Mouse (Mus musculus): ENCODE measurements around the gene Asphd2.

Asphd2 gene

DNA sequence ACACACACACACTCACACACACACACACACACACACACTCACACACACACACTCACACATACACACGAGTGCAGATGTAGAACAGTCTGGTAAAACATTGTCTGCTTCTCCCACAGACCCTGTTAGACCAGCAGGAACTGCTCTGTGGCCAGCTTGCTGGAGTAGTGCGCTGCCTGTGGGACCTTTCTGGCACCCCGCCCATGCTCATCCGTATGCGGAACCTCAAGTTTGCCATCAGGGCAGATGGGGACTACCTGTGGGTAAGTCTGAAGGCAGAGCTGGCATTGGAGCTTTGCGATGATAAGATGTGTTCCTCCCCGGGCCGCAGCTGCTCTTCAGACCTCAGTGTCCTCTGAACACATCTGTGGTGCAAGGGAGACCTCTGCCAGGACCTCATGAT lies 45.5 kb downstream of the Asphd2 start:
- no peak for ATAC-seq (ENCODE audit: low TSS enrichment)

DNA sequence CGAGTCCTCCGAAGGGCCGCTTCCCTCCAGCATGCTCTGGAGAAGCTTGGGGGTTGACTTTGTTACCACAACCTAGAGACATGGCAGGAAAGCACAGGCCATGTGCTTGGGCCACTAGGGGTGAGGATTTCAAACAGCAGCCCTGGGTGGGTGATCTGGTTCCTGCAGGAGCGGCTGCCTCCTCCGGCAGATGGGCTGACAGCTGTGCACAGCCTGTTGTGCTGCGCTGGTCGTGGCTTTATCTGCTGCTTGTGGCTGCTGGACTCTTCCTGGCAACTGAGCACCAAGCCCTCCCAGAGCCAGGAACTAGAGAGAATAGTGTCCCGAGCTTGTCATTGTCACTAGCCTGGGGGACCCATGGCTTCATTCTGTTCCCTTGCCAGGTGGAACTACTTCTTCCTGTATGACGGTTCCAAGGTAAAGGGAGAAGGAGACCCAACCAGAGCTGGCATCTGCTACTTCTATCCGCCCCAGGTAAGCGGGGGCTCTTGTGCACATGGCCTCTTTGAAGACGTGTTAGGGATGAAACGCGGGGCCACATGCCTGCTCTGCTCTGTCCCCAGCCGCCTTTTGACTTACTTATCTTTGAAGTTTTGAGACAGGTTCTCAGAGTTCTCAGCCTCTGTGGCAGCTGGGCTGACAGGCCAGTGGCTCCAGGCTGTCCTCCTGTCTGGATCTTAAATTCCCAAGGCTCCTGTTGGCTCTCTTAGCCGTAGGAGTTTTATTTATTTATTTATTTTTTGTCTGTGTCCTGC lies 48.3 kb downstream of the Asphd2 start:
- no peak for ATAC-seq (ENCODE audit: low TSS enrichment)

DNA sequence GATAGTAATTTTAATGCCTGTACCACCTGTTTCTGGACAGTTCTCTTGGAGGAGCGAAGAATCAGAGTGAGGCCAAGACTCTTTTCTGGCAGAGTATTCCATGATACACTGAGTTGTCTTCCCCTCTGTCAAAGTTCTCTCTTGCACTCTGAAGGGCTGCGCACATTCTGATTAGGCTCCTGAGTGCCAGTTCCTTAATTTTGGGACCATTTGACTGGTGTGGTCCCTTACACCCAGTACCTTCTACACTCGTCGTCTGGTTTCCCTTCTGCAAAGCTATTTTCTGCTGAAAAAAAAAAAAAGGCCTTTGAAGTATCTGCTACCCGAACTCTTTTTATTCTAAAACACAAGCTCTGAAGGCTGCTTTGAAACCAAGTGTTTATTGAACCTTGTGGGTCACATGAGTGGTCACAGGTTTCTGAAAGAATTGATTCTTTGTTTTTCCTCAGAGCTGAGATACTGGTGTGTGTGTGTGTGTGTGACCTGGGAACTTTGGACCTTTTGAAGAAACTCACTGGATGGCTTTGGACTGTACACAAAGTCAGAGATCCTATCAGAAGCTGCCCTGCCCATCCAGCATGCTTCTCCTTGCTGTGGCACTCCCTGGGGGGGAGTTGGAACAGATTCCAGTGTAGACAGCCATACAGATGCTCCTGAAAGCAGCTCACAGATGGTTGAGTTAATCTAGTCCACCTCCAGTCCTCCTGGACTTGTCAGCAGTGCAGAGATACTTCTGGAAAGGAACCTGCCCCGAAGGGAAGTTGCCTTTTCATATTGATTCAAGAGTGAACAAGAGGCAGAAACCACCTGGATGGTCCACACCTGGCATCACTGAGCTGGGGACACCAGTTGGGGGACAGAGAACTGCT lies 50.3 kb downstream of the Asphd2 start:
- peak; percentile 76 for ATAC-seq (ENCODE audit: low TSS enrichment)

- no peak for ATAC-seq (ENCODE audit: low TSS enrichment)
These were observed 51.5 kb downstream of the Asphd2 start for GRCm38 (mm10) chr5:112343205-112343595.

GRCm38 (mm10) chr5:112342463-112343204 lies 52.0 kb downstream of the Asphd2 start, which contains the start of the genes Srrd and Hps4:
Gene Srrd, minus strand, starts transcription at chr5:112343040.
Gene Hps4, plus strand, starts transcription at chr5:112343083.
- ATAC-seq (ENCODE audit: low TSS enrichment): 0 out of 2 replicates have a peak, but pooled peaks have one; percentile 20

- ATAC-seq (ENCODE audit: low TSS enrichment): no peak
These were observed 55.5 kb downstream of the Asphd2 start for GRCm38 (mm10) chr5:112339215-112339614.

- ATAC-seq (ENCODE audit: low TSS enrichment): no peak
These were observed 57.7 kb downstream of the Asphd2 start for GRCm38 (mm10) chr5:112337004-112337403.

DNA sequence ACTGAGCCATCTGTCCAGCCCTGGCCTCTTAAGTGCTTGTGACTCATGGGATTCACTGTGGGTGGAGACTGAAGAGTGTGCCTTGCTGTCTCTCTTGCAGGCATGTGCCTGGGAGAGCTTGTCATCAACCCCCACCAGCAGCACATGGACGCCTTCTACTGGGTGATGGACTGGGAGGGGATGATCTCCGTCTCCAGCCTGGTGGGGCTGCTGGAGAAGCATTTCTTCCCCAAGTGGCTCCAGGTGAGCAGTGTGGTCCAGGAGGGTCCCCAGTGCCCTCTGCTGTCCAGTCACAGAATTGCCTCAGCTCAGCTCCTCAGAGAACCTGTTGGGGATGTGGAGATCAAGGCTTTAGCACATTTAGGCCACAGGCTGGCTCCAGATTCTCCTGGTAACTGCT lies 59.2 kb downstream of the Asphd2 start:
- ATAC-seq (ENCODE audit: low TSS enrichment): peak; percentile 44

Measured in frontal cortex, adult (tissue).